Mouse (Mus musculus) MEL (cell line): ENCODE data around the gene Ptprn2.
A peak's percentile ranks its signal among the peaks of the same experiment; 100 is the strongest.

Source experiments
- CTCF ChIP-seq, 3 experiments: IDR thresholded peaks in 2 of 3; conservative IDR thresholded peaks in 1 of 3; 2 replicates each; pipeline ENCODE4 v1.5.1; 2011 to 2012; ENCODE audit warnings: low read length in 3 of 3, low read depth in 2 of 3, mild to moderate bottlenecking in 2 of 3, improper control_type of control experiment in 1 of 3, inconsistent platforms in 1 of 3, mixed read lengths in 1 of 3, moderate library complexity in 1 of 3; ENCODE audit not compliant: control insufficient read depth in 1 of 3, insufficient read depth in 1 of 3, poor library complexity in 1 of 3, severe bottlenecking in 1 of 3
- EP300 ChIP-seq, 2 experiments: IDR thresholded peaks; 2 replicates each; pipeline ENCODE4 v1.6.1; 2011; ENCODE audit warnings: improper control_type of control experiment in 2 of 2, low read length in 2 of 2, low read depth in 1 of 2, mild to moderate bottlenecking in 1 of 2
- JUND ChIP-seq: IDR thresholded peaks from 2 replicates; pipeline ENCODE4 v1.6.1; 2011; ENCODE audit warnings: low read depth, mild to moderate bottlenecking, improper control_type of control experiment, low read length
- MAFK ChIP-seq: IDR thresholded peaks from 2 replicates; pipeline ENCODE4 v1.6.1; 2011; ENCODE audit warnings: low read depth, mild to moderate bottlenecking, low read length, improper control_type of control experiment, borderline replicate concordance
- MAX ChIP-seq: IDR thresholded peaks from 2 replicates; pipeline ENCODE4 v1.6.1; 2011; ENCODE audit warnings: low read length, improper control_type of control experiment
- POLR2A ChIP-seq, 2 experiments: IDR thresholded peaks; 2 replicates each; pipeline ENCODE4 v1.6.1; 2011 to 2012; ENCODE audit warnings: low read length in 2 of 2, mild to moderate bottlenecking in 2 of 2, control low read depth in 1 of 2, improper control_type of control experiment in 1 of 2, low read depth in 1 of 2, moderate library complexity in 1 of 2; ENCODE audit not compliant: control insufficient read depth in 1 of 2, insufficient read depth in 1 of 2, poor library complexity in 1 of 2
- SMC3 ChIP-seq: IDR thresholded peaks from 2 replicates; pipeline ENCODE4 v1.6.1; 2011; ENCODE audit warnings: low read depth, low read length, improper control_type of control experiment
- ZMIZ1 ChIP-seq: IDR thresholded peaks from 2 replicates; pipeline ENCODE4 v1.6.1; 2012; ENCODE audit warnings: low read depth, mild to moderate bottlenecking, inconsistent platforms, low read length, improper control_type of control experiment, moderate library complexity

- TF ChIP-seq MAX: peak; percentile 32; the same call in 1 of the 2 replicates
- no peak for TF ChIP-seq MAFK
- TF ChIP-seq JUND: no peak
- no peak for TF ChIP-seq EP300 (IDR thresholded peaks at IDR 0.05; ENCODE audit: low read depth in 1 of 2, low read length in 2 of 2)
- no peak for TF ChIP-seq SMC3
- no peak for TF ChIP-seq ZMIZ1
- TF ChIP-seq POLR2A (IDR thresholded peaks at IDR 0.05; ENCODE audit: control insufficient read depth in 1 of 2, insufficient read depth in 1 of 2, low read depth in 1 of 2, low read length in 2 of 2, poor library complexity in 1 of 2): no peak
- no peak for TF ChIP-seq CTCF (IDR thresholded peaks at IDR 0.05 in 2 of 3, conservative IDR thresholded peaks at IDR 0.05 in 1 of 3; ENCODE audit: control insufficient read depth in 1 of 3, insufficient read depth in 1 of 3, low read depth in 2 of 3, low read length in 3 of 3, poor library complexity in 1 of 3, severe bottlenecking in 1 of 3)
These were observed 81.7 kb downstream of the Ptprn2 start for GRCm38 (mm10) chr12:116567170-116567569.
